Mouse (Mus musculus): Measurements from ENCODE around the gene Acp6. TPM values are rescaled to one million over a fixed set of nuclear protein-coding genes. Genes with fewer than 3 reads are reported as not detected.
A peak's percentile ranks its signal among the peaks of the same experiment; 100 is the strongest.
"Not testable (repeated sequence)": the region's sequence is repeated elsewhere in the genome, so short reads cannot be mapped to it uniquely, and the experiment has no call there.

Gene Acp6
- total RNA-seq (2022), result 10 to 100 TPM; 31.7 to 40.8 (median 37.7) TPM

DNA sequence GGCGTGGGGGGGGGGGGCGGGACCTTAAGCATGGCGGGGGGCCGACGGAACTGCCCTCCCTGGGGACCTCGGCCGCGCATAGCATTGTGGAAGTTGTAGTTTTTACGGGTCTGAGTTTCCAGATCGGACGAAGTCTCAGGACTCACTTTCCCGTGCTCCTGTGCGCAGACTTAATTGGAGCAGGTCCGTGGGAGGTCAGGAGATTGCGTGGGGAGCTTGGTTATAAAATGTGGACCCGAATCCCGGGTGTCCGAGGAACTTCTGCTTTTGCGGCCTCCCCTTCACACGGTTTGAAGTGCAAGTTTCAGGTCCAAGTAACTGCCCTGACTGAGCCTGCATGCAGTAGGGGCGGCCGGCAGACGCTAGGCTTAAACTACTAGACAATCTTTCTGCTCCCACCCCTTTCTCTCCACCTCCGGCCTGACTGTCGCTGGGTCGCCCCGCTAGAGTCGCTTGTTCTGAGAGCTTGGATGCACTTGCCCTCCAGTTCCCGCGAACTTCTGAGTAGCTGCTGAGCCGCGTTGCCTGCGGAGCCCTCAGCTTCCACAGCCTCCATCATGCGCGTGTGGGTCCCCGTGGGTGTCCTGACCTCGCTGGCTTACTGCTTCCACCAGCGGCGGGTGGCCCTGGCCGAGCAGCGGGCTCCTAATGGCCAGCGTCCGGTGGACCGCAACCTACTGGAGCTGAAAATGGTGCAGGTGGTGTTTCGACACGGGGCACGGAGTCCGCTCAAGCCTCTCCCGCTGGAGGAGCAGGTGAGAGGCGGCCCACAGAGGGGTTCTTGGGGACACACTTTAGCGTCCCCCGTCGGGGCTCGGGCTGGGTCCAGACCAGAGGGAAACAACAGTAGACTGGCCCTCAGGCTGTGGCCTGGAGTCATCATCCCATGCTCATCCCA, at the start of gene Acp6:
Acp6 (plus strand) TSS at position 167 of the 898 bp plus-strand sequence.
- peak; percentile 91 to 94 for DNase-seq (ENCODE audit: low spot score in 2 of 2)

DNA sequence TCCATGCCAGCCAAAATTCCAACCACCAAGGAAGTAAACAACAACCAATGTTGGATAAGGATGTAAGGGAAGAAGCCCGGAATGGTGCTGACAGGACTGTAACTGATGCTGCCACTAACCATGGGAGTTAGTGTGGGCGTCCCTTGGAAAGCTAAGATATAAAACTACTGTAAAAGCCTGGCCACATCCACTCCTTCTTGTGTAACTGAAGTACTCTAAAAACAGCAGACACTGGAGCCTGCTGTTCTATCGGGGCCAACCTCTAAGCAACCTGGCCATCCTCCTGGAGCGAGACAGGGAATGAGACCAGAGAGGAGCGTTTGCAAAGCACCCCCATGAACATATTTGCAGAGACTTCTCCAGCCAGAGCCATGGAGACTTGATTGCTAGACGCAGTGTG, 41.1 kb upstream of the Acp6 start:
- DNase-seq (ENCODE audit: low spot score in 2 of 2), result no peak

DNA sequence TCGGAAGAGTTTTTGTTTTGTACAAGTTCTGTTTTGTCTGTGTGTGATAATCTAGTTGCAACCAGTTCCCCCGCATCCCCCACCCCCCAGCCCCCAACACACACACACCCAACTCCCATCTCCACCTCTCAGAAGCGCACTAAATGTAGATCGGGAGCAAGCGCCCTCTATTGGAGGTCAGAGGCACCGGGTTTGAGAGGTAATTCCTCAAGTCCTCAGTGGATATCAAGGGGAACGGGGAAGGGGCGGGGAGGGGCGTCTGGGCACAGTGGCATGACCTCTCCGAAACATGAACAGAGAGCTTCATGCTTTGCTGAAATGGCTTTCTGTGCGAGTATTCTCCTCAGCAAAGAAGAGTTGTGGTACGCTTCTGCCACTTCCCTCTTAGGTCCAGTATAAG, 40.3 kb upstream of the Acp6 start:
- no peak for DNase-seq (ENCODE audit: low spot score in 2 of 2)

DNA sequence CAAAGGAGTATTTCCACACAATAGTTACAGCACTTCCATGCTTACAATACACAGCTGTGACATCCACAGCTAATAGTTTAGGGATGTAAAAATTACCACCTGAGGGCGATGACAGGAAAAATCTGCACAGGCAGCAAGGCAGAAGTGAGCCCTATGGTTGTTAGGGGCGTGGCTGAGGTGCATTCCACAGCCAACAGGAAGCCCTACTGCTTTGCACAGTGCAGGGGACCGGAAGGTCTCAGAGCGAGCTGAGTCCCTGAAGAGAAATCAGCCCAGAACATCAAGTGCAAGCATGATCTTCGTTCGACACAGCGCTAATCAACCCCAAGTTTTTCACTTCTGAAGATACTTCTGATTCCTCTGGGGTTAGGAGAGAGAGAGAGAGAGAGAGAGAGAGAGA, 34.4 kb upstream of the Acp6 start:
- no peak for DNase-seq (ENCODE audit: low spot score in 2 of 2)

DNA sequence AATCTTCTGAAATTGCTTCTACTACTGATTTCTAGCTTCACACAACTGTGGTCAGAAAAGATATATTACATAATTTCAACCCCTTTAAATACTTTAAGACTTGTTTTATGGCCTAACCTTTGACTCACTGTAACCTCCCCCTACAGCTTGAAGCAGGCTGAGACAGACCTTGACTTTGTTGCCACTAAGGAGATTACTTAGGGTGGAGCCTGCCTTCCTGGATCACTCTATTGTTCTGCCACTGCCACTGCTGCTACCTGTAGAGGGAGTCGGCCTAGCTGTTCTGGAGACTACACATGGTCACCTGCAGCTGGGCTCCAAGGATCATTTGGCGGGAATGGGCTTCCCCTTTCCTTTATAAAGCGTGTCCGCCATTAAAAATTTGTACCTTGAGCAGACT, 29.2 kb upstream of the Acp6 start:
- no peak for DNase-seq (ENCODE audit: low spot score in 2 of 2)

DNA sequence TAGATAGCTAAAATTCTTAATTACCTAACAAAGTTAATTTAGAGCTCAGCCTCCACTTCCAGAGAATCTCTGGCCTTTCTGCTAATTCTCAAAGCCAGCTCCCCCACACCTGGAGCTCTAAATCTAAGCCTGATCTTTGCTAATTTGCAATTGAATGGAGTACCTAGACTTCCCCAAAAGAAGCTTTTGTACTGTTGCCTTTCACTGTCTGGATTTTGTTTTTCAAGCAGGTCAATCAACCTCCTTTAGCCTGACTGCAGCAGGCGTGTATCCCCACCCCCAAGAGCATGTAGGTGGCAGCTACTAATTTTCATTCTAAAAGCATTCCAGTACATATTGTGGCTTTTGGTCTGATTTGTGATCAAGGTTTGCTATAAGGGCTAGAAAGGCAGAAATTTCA, 20.9 kb upstream of the Acp6 start:
- not testable (repeated sequence) for DNase-seq (ENCODE audit: low spot score in 2 of 2)

DNA sequence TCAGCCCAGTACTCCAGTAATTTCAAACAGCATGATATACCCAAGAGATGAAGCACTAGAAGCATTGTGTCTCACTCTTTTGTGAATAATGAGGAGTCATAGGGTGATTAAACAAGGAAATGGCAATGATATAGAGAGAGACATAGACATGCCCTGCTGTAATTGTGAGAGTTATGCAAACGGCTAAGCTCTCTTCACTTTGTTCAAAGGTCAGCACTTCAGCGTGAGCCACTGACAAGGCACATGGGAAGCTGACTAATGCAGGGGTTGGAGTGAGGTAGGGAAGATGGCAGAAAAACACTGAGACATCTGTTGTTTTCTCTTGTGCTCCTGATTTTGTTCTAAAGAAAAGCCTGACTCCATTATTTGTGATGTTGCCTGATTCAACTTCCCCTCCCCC, 7.5 kb upstream of the Acp6 start:
- no peak for DNase-seq (ENCODE audit: low spot score in 2 of 2)

DNA sequence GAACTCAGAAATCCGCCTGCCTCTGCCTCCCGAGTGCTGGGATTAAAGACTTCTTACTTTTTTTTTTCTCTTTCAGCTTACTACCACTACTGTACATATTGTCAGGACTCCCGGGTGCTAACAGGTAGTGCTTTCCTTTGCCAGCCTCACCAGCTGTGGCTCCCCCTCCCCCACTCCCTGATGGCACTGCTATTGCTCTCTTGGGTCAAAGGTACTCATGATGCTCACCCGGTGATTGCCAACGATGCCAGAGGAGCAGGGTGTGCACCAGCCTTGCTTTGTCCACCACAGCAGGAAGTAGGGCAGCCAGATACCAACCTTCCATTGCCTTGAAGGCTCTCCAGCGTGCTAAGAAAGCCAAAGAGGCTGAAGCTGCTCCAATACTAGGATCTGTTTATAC, 2.1 kb upstream of the Acp6 start:
- DNase-seq (ENCODE audit: low spot score in 2 of 2), result no peak

DNA sequence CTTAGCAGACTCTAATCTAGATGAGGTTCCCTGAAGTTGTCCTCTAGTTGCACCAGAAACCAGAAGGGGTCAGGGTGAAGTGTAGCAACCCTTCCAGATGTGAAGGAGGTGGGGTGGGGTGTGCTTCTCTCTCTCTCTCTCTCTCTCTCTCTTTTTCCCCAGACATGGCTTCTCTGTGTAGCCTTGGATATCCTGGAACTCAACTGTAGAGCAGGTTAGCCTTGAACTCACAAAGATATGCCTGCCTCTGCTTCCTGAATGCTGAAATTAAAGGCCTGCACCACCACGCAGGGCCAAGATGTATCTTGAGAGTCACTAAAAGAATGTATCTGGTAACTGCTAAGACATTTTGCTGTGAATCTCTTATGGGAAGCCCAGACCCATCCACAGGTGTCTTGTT, 1.3 kb upstream of the Acp6 start:
- no peak for DNase-seq (ENCODE audit: low spot score in 2 of 2)

DNA sequence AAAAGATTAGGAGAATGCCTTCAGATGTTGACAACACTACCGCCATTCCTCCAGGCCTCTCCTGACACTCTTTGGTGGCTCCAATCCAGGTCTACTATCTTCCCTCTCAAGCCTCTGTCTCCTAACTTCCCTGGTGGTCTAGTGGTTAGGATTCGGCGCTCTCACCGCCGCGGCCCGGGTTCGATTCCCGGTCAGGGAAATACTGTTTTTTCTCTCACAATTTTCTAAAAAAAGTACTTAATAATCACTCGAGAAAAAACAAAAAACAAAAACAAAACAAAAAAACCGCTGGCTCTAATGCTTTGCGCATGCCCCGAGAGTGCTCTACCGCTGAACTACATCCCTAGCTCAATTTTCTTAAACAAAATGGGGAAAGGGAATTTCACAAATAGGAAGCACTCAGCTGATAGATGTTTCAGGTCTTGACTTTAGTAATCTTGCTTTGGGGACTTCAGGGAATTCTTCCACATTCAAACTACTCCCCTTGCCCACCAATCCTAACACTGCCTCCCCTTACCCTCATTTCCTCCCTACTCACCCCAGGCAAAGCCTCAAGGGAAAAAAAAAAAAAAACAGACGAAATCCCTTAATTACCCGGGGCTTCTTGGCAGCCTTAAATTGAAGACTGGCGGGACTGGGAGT, 498 bp upstream of the Acp6 start:
- DNase-seq (ENCODE audit: low spot score in 2 of 2), result peak; percentile 85 to 95

DNA sequence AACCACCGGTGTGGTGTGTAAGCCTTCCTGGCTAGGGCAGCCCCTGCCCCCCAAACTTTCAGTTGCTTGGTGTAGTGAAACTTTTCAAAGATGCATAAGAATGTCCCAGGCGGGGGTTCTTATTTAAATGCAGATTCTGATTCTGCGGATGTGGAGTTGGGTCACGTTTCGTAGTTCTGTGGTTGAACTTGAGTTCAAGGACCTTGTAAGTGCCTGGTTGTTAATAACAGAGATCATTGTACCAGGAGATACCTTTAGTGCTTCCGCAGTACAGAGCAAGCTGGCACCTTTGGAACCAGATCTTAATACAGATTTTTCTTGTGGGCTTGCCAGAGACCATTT, 903 bp downstream of the Acp6 start:
- no peak for DNase-seq (ENCODE audit: low spot score in 2 of 2)

DNA sequence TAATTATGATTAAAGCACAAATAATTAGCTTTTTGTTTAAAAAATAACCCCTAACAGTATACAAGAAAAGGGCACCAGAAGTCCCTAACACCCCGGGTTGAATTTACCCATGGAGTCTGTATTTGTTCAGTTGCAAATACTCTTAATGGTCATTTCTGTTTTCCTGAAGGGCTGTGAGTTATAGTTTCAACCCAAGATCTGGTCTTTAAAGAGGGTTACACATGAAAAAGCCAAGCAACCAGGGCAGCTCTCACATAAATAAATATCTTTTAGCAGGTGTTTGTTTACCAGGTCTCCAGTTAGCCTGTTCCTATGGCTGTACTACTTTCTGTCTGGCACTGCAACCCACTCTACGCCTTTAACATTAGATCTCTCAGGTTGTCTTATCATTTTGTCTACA, 1.4 kb downstream of the Acp6 start:
- no peak for DNase-seq (ENCODE audit: low spot score in 2 of 2)

DNA sequence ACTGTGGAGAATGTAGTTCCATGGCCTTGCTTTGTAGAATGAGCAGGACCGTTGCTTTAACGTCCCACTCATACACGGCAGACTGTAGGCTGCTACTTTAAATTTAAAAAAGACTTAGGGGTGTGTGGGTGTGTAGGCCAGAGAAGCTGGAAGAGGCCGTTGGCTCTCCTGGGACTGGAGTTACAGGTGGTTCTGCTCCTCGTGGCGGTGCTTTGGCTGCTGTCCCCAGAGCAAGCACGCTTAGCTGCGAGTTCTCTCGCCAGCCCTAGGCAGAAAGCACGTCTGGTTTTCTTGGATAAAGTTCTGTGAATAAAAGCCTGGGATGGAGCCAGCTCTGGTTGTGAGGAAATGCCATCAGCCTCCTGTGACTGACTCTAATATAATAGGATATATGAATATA, 2.3 kb downstream of the Acp6 start:
- peak in 1 of 2 experiments; percentile 30 for DNase-seq (ENCODE audit: low spot score in 2 of 2)

DNA sequence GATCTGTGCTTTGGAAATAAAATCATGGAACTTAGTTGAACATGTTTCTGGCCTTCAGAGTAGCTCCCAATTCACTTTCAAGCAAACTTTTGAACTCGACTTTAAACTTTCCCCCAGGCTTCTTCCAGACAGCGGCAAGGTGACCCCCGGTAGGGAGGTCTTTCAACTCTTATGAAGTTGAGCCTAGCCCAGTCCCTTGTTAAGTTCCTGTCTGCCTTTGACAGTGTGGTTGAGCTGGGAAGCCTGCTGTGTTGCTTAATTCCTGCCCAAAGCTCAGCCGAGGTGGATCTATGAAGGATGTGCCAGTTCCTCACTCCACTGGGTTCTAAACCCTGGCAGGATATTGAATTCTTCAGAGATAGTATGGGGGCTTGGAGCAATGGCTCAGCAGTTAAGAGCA, 3.2 kb downstream of the Acp6 start:
- DNase-seq (ENCODE audit: low spot score in 2 of 2), result no peak

DNA sequence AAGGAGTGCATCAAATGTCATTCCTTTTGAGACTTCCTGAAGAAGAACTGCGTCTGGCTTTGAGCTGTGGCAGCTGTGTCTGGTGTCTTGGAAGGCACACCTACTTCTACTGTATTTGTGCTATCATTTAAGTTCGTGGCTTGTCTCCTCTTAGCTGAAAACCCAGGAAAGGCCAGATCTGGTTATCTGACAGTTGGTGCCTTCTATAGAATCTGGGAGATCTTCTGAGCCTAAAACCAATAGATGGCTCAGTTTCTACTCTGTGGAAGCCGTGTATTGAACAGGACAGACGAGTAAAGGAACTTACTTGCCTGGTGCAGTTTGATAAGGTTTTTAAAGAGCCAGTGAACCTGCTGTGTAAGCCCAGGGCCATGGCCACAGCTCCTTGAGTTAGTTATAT, 5.9 kb downstream of the Acp6 start:
- no peak for DNase-seq (ENCODE audit: low spot score in 2 of 2)

DNA sequence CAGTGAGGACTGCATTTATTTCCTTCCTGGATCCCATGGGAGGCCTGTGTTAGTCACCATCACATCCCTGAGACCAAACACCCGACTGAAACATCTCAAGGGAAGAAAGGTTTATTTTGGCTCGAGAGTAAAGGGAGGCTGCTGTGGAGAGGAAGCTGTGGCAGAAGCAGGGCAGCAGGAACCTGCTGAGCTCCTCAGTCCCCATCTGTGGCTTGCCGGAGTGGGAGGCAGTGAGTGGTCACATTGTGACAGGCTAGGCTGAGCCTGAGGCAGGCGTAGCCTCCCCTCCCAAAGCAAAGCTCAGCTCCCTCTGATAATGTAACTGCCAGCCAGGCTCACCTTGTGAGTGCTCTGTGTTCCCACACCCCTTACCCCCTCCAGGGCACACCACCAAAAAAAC, 8.5 kb downstream of the Acp6 start:
- DNase-seq (ENCODE audit: low spot score in 2 of 2), result peak in 1 of 2 experiments; percentile 1

DNA sequence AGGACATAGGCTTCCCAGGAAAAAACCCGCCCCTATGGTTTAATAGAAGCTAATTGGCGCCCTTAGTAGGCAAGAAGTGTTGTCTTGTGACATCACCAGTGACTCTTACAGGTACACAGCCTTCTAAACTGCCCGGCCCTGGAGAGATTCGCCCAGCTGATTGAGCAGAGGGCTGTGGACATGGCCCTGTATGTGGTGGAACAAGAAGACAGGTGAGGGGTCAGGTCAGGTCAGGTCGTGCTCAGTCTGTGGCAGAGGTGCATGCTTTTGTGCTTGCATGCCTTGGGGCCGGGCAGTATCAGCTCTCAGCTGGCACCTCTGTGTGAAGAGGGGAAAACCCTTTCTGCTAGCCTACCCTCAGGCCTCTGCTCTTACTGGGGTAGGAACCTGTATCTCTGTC, 13.0 kb downstream of the Acp6 start:
- DNase-seq (ENCODE audit: low spot score in 2 of 2), result no peak

DNA sequence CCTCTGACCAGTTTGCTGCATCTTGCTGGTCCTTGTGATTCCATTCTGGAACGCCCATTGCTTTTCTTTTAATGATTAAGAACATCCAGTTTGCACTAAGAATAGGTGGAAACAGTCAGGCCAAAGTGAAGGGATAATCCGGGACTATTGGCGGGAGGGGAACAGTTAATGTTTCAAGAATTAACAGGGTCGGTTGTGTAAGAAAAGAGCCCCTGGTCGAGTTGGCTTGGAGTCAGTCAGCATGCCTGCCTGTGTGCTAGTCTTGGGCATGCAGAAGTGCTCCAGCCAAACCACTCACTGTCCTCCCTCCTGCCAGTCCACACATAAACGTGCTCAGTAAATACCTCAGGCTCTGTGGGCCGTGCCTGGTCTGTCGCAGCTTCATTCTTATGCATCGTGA, 13.7 kb downstream of the Acp6 start:
- no peak for DNase-seq (ENCODE audit: low spot score in 2 of 2)

DNA sequence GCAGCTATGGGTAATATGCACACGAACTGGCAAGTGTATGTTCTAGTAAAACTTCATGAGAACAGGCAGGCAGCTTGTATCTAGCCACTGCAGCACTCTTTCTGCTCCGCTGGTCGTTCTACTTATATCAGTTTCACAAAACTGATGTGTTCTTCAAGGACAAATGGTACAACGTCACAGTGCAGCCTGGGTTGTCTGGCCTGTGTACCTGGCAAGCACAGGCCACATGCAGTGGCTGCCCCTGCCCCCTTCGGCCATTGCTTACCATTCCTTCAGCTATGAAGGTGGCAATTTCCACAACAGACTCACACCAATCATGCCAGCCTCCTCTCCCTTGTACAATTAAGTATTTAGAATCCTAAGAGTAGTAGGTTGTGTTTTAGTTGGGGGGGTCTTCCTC, 14.1 kb downstream of the Acp6 start:
- DNase-seq (ENCODE audit: low spot score in 2 of 2), result no peak

DNA sequence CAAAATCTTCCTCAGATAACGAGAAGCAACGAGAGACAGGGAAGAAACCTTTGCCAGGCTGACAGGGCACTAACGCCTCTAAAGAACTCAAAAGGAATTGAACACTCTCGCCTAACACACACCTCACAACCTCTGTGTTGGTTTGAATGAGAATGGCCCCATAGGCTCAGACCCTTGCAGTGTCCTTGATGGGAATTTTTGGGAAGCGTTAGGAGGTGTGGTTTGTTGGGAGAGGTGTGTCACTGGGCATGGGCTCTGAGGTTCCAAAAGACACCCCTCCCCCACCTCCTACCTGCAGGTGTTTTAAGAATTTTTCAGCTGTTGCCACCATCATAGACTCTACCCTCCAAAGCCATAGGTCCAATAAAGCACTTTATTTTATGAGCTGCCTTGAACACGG, 20.3 kb downstream of the Acp6 start:
- DNase-seq (ENCODE audit: low spot score in 2 of 2), result no peak

DNA sequence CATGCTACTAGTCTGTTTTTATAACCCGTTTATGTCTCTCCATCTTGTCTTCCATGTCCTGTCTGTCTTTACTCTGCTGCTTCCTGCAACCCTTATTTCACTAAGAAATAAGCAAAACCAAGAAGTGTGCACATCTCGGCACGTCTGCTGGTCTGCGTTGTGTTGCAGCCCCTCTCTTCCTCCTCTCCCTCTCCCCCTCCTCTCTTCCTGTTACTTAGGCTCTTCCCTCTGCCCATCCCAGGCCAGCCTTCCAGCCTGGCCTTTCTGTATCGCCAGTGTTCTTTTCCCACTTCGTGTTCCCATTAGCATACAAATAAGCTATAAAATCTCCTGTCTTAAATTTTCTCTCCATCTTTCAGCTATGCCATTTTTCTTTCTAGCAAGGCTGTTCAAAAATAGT, 21.9 kb downstream of the Acp6 start:
- DNase-seq (ENCODE audit: low spot score in 2 of 2), result no peak

DNA sequence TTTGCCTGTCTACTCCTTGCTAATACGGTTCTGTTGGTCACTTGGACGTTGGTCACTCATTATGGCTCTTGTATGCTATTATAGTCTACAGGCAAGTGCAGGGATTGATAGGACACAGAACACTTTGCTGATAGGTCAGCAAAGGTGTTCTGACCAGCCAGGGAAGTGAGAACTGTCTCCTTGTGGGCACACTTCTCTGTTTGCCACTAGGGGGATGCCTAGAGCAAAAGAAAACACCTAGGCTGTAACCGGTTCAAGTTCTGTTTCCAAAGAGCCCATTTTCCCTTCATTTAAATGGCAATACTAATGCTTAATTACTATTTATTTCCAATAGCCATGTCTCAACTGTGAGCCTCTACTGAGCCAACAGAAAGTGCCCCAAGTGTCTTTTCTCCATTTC, 25.2 kb downstream of the Acp6 start:
- DNase-seq (ENCODE audit: low spot score in 2 of 2), result no peak

Measured in layer of hippocampus, adult 8-10 months (tissue).